Mouse (Mus musculus) hindbrain, embryonic 15.5 days (tissue): ENCODE measurements at regions not wholly inside any gene's neighbourhood (a gene's known extent, or its start where the extent isn't known, plus 50 kb on each side); places are given as distances from the start of the nearest gene placed in this dataset.

Experiments
- ATAC-seq: fragments of 200-750 bp; cut with Nextera tagmentation; 2 replicates; pipeline ENCODE4 v1.8.0; 2017; ENCODE audit warnings: low read depth, moderate number of reproducible peaks, moderate TSS enrichment; ENCODE audit not compliant: low FRiP score
- H3K27ac ChIP-seq: fragments of 300-500 bp; sonication (generic); replicated peaks from 2 replicates; pipeline ENCODE4 v1.5.1; 2015; ENCODE audit warnings: mild to moderate bottlenecking, inconsistent platforms
- H3K27me3 ChIP-seq: fragments of 300-500 bp; sonication (generic); 2 replicates; pipeline ENCODE4 v1.6.1; 2015; ENCODE audit warnings: control low read depth, inconsistent platforms
- H3K36me3 ChIP-seq: fragments of 300-500 bp; sonication (generic); 2 replicates; pipeline ENCODE4 v1.6.1; 2015; ENCODE audit warnings: control low read depth, inconsistent platforms
- H3K4me1 ChIP-seq: fragments of 300-500 bp; sonication (generic); replicated peaks from 2 replicates; pipeline ENCODE4 v1.6.1; 2015; ENCODE audit warnings: control low read depth, inconsistent platforms
- H3K4me2 ChIP-seq: fragments of 300-500 bp; sonication (generic); 2 replicates; pipeline ENCODE4 v1.6.1; 2015; ENCODE audit warnings: moderate library complexity, mild to moderate bottlenecking, inconsistent platforms
- H3K4me3 ChIP-seq: fragments of 300-500 bp; sonication (generic); 2 replicates; pipeline ENCODE4 v1.5.1; 2015; ENCODE audit warnings: mild to moderate bottlenecking, inconsistent platforms
- H3K9ac ChIP-seq: fragments of 300-500 bp; sonication (generic); 2 replicates; pipeline ENCODE4 v1.6.1; 2015; ENCODE audit warnings: inconsistent platforms
- H3K9me3 ChIP-seq: fragments of 300-500 bp; sonication (generic); 2 replicates; pipeline ENCODE4 v1.6.1; 2016; ENCODE audit warnings: control low read depth, inconsistent platforms
- WGBS: fragments of 180-500 bp; shearing (Covaris S2); methylation state at CpG from one replicate; pipeline ENCODE4 v1.1.7; 2015; 5-methylcytosine and 5-hydroxymethylcytosine counted together

DNA sequence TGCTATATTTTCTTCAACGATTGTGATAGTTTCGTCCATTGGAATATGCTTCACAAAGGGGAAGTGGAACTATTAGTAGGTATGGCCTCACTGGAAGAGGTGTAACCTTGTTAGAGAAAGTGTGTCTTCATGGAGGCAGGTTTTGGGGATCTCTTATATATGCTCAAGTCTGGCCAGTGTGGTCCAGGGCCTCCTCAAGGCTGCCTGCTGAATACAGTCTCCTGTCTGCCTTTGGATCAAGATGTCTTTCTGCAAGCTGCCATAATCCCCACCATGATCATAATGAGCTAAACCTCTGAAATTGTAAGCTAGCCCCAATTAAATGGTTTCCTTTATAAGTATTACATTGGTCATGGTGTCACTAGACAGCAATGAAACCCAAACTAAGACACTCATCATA, 384.3 kb downstream of the Btbd3 start:
- Histone ChIP-seq H3K27me3 (no peaks in the 10 kb centered on the region), H3K4me2 (no peak overlapping the region), H3K27ac (no peak overlapping the region), H3K4me1 (no peaks in the 10 kb centered on the region), H3K9me3 (no peaks in the 10 kb centered on the region), H3K36me3 (no peaks in the 10 kb centered on the region), H3K9ac (no peak overlapping the region), H3K4me3 (no peak overlapping the region)
- 93% methylated on average over 2 of the region's 2 CpGs for WGBS
- ATAC-seq, result no peak

DNA sequence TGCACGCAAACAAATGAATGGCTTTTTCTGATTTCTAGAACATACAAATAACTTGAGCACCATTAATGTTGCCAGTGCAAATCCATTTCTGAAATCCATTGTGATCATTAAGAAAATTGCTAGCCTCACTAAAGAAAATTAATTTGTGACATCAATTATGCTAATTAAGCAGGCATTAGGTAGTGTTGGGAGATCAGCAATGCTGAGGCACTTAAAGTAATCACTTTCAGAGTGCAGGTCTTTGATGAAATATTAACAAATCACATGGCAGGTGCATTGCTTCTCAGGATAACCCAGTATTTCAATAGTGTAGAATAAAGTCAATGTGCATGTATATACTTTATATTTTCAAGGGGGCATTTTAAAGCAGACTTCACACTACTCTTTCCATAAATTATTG, 385.0 kb downstream of the Btbd3 start:
- no peak overlapping the region for H3K4me2 ChIP-seq
- H3K36me3 ChIP-seq, result no peaks in the 10 kb centered on the region
- ATAC-seq, result no peak
- no peaks in the 10 kb centered on the region for H3K4me1 ChIP-seq
- 62% methylated on average over 1 of the region's 1 CpGs for WGBS
- H3K27ac ChIP-seq, result no peak overlapping the region
- no peaks in the 10 kb centered on the region for H3K27me3 ChIP-seq
- H3K9me3 ChIP-seq, result no peaks in the 10 kb centered on the region
- H3K9ac ChIP-seq, result no peak overlapping the region
- no peak overlapping the region for H3K4me3 ChIP-seq

DNA sequence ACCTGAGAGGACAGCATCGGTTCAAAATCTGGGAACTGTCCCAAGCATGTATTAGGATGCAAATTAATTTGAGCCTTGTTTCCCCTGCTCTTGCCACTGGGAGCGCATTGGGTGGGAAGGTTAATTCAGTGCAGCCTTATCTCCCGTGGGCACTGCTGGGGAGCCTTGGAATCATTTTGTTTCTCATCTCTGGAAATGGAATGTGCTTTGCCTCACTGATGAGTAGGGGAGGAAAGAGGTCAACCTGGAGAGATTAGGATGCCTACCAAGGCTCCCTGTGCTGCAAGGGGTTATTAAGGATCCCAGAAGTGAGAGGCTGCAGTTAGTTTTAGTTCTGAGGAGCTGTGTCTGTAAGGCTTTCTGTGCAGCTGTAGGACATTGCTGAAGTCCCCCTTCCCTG, 392.3 kb downstream of the Btbd3 start:
- Histone ChIP-seq H3K36me3 (no peaks in the 10 kb centered on the region), H3K4me3 (no peak overlapping the region), H3K27ac (no peak overlapping the region), H3K27me3 (no peaks in the 10 kb centered on the region), H3K9me3 (no peaks in the 10 kb centered on the region), H3K4me1 (no peaks in the 10 kb centered on the region), H3K4me2 (no peak overlapping the region), H3K9ac (no peak overlapping the region)
- ATAC-seq, result no peak
- WGBS, result 39% methylated on average over 3 of the region's 3 CpGs

- no peaks in the 10 kb centered on the region for H3K9me3 ChIP-seq
- H3K9ac ChIP-seq, result no peak overlapping the region
- no peak overlapping the region for H3K4me3 ChIP-seq
- no peaks in the 10 kb centered on the region for H3K36me3 ChIP-seq
- no peak overlapping the region for H3K27ac ChIP-seq
- ATAC-seq, result no peak
- H3K4me2 ChIP-seq, result no peak overlapping the region
- no peaks in the 10 kb centered on the region for H3K4me1 ChIP-seq
- no peaks in the 10 kb centered on the region for H3K27me3 ChIP-seq
Observed at GRCm38 (mm10) chr2:138659376-138659775, 403.0 kb downstream of the Btbd3 start.

DNA sequence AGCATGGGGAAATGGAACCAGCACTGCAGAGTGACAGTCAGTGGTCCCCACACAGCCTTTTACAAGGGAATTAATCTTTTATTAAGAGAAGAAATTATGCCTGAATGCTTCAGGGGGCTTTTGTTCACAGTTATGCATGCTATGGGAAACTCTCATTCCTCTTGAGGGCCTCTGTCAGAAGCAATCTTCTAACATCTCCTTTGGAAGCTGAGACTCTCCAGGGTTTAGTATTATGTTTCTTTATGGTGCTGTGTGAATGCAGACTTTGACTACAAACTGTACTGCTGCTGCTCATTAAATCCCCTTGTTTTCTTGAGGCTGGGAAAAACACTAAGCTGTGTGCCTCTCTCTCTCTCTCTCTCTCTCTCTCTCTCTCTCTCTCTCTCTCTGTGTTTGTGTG, 413.9 kb downstream of the Btbd3 start:
- ATAC-seq, result no peak
- Histone ChIP-seq H3K36me3 (no peaks in the 10 kb centered on the region), H3K27ac (no peak overlapping the region)

DNA sequence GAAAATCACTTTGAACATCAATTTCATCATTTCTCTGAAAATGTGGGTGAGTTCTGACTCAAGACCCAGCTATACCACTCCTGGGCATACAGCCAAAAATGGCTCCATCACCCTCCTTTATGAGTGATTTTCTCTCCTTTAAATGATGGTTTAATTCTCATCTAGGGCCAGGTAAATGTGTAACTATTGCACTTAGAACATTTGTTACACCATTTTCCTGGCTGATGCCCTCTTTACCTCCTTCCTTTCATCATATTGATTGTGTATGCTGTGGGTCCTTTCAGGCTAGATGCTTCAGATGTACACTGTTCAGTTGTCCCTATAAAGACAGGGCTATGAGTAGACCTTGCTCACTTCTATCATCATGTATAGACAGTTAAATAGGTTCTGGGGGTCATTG, 418.4 kb downstream of the Btbd3 start:
- H3K27me3 ChIP-seq, result no peaks in the 10 kb centered on the region
- no peak overlapping the region for H3K9ac ChIP-seq
- no peak overlapping the region for H3K4me3 ChIP-seq
- ATAC-seq, result no peak
- H3K27ac ChIP-seq, result no peak overlapping the region
- H3K4me1 ChIP-seq, result no peaks in the 10 kb centered on the region
- no peak overlapping the region for H3K4me2 ChIP-seq
- H3K9me3 ChIP-seq, result no peaks in the 10 kb centered on the region
- H3K36me3 ChIP-seq, result no peaks in the 10 kb centered on the region

More for the DNA sequence above, 413.9 kb downstream of the Btbd3 start:
- no peak overlapping the region for H3K4me3 ChIP-seq
- H3K27me3 ChIP-seq, result no peaks in the 10 kb centered on the region
- no peaks in the 10 kb centered on the region for H3K9me3 ChIP-seq
- no peak overlapping the region for H3K4me2 ChIP-seq
- no peaks in the 10 kb centered on the region for H3K4me1 ChIP-seq
- no peak overlapping the region for H3K9ac ChIP-seq

DNA sequence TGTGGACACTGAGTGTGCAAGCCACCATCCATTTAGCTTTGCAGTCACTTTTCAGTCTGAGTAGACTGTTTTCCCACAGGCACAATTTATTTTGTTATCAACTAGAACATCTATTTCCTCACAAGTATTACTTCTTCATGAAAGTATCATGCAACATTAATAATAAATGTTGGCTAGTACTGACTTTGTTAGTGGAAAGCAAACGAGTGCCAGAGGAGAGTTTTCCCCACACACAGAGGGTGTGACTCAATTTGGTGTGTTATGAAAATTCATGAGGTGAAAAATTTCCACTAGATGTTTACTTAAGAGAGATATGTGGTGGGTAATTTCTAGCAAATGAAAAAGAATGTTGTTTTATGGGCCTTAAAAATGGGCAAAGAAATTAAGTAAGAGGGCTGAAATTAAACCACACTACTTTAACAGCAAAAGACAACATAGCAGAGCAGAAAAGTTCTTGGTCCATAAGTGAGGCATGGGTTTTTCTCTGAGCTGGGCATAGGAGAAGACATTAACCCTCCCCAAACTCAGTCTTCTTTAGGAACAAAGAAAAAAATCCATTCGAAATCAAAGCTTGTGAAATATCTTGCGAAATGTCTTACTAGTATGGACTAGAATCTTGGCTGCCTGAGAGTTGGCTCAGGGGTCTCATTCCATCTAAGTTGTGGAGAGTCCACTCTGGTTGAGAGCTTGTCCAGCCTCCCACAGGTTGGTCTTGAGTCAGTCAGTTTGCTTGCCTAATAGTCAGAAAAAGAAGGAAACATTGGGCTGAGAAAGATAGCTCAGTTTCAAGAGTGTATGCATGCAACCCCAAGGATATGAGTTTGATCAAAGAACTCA, 419.1 kb downstream of the Btbd3 start:
- ATAC-seq, result no peak
- H3K4me3 ChIP-seq, result no peak overlapping the region
- 79% methylated on average over 3 of the region's 3 CpGs for WGBS
- no peak overlapping the region for H3K4me2 ChIP-seq
- H3K27me3 ChIP-seq, result no peaks in the 10 kb centered on the region
- no peaks in the 10 kb centered on the region for H3K4me1 ChIP-seq
- no peak overlapping the region for H3K9ac ChIP-seq
- no peaks in the 10 kb centered on the region for H3K36me3 ChIP-seq
- H3K27ac ChIP-seq, result no peak overlapping the region
- no peaks in the 10 kb centered on the region for H3K9me3 ChIP-seq

GRCm38 (mm10) chr2:138688140-138688871, 431.9 kb downstream of the Btbd3 start:
- Histone ChIP-seq H3K4me2 (no peak overlapping the region), H3K4me1 (no peaks in the 10 kb centered on the region)

DNA sequence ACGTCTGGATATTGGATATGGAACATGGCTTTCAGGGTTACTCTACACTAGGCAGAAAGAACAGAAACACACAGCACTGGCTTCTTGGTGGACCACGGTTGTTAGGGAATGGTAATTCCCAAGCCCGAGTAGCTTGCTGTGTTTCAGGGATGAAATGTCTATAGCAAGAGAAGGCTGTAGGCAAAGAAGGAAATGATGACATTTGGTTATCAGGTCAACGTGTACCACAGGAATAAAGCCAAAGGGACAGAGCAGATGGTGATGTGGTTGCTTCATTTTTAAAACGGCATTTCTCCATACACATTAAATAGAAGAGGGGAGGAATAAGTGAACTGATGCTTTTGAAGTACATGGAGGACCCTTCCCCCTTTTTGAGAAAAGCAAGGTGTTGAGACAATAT, 433.1 kb downstream of the Btbd3 start:
- Histone ChIP-seq H3K27me3 (no peaks in the 10 kb centered on the region), H3K4me2 (no peak overlapping the region), H3K27ac (no peak overlapping the region), H3K9me3 (no peaks in the 10 kb centered on the region), H3K4me3 (no peak overlapping the region), H3K9ac (no peak overlapping the region), H3K36me3 (no peaks in the 10 kb centered on the region), H3K4me1 (no peaks in the 10 kb centered on the region)
- ATAC-seq, result no peak
- 93% methylated on average over 5 of the region's 5 CpGs for WGBS

More at GRCm38 (mm10) chr2:138688140-138688871, 431.9 kb downstream of the Btbd3 start:
- H3K36me3 ChIP-seq, result no peaks in the 10 kb centered on the region
- no peaks in the 10 kb centered on the region for H3K27me3 ChIP-seq
- peak; percentile 71; the same call in 1 of the 2 replicates for ATAC-seq
- H3K9ac ChIP-seq, result no peak overlapping the region
- no peak overlapping the region for H3K4me3 ChIP-seq
- no peaks in the 10 kb centered on the region for H3K9me3 ChIP-seq
- H3K27ac ChIP-seq, result no peak overlapping the region

- Histone ChIP-seq H3K9ac (no peak overlapping the region), H3K27ac (no peak overlapping the region), H3K9me3 (no peaks in the 10 kb centered on the region), H3K4me2 (no peak overlapping the region), H3K4me3 (no peak overlapping the region), H3K36me3 (no peaks in the 10 kb centered on the region), H3K27me3 (no peaks in the 10 kb centered on the region), H3K4me1 (no peaks in the 10 kb centered on the region)
- WGBS, result 87% methylated on average over 4 of the region's 4 CpGs
- ATAC-seq, result no peak
Observed at GRCm38 (mm10) chr2:138702783-138703182, 446.4 kb downstream of the Btbd3 start.

DNA sequence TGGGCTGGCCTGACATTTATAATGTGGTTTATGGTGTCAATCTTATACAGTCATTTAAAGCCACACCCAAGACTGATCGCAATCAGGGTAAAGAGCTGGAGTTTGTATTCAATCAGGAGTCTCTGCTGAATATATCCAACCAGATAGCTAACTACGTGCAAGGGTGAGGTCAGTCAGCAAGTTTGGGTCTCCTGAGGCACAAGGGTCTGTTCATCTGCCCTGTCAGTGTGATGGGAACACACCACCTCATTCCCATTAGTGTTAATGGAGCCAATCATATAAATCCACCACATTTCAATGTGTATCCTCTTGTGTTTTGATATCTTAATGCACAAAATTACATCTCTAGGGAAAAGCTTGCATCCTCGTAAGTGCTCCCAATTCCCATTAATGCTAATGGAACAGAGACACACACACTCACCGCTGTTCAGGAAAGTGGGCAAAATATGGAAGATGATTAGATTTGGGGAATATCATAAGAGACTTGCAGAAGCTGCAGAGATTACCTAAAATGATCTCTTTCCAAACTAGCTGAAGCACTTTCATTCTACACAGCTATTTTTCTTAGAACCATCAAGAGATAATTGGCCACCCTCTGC, 447.7 kb downstream of the Btbd3 start:
- Histone ChIP-seq H3K27me3 (no peaks in the 10 kb centered on the region), H3K9me3 (no peaks in the 10 kb centered on the region), H3K4me1 (no peaks in the 10 kb centered on the region), H3K27ac (no peak overlapping the region), H3K4me2 (no peak overlapping the region), H3K4me3 (no peak overlapping the region), H3K9ac (no peak overlapping the region), H3K36me3 (no peaks in the 10 kb centered on the region)
- no peak for ATAC-seq
- 78% methylated on average over 4 of the region's 4 CpGs for WGBS

GRCm38 (mm10) chr2:138708763-138709162, 452.4 kb downstream of the Btbd3 start:
- Histone ChIP-seq H3K4me2 (no peak overlapping the region), H3K9me3 (no peaks in the 10 kb centered on the region), H3K36me3 (no peaks in the 10 kb centered on the region), H3K4me3 (no peak overlapping the region), H3K9ac (no peak overlapping the region), H3K4me1 (no peaks in the 10 kb centered on the region), H3K27me3 (no peaks in the 10 kb centered on the region), H3K27ac (no peak overlapping the region)
- WGBS, result 11% methylated on average over 2 of the region's 2 CpGs
- ATAC-seq, result no peak
